Mouse (Mus musculus) stomach, embryonic 14.5 days (tissue): ENCODE data around the gene Ppox. TPM values are rescaled to one million over a fixed set of nuclear protein-coding genes. Genes with fewer than 3 reads are reported as not detected.

Source experiments
- ATAC-seq: fragments of 200-750 bp; cut with Nextera tagmentation; 2 replicates; pipeline ENCODE4 v1.8.0; 2017; ENCODE audit warnings: low read depth, moderate TSS enrichment; ENCODE audit not compliant: insufficient number of reproducible peaks, insufficient read depth, low FRiP score
- H3K27ac ChIP-seq: fragments of 300-500 bp; sonication (generic); 2 replicates; pipeline ENCODE4 v1.5.1; 2014; ENCODE audit warnings: mild to moderate bottlenecking, low read length, moderate library complexity, mixed read lengths
- H3K27me3 ChIP-seq: fragments of 300-500 bp; sonication (generic); 2 replicates; pipeline ENCODE4 v1.6.1; 2014; ENCODE audit warnings: low read length, control low read depth, mixed read lengths; ENCODE audit not compliant: control insufficient read depth, insufficient read depth
- H3K36me3 ChIP-seq: fragments of 300-500 bp; sonication (generic); 2 replicates; pipeline ENCODE4 v1.6.1; 2014; ENCODE audit warnings: mild to moderate bottlenecking, control low read depth, low read length, moderate library complexity, mixed read lengths; ENCODE audit not compliant: control insufficient read depth, insufficient read depth
- H3K4me1 ChIP-seq: fragments of 300-500 bp; sonication (generic); 2 replicates; pipeline ENCODE4 v1.6.1; 2014; ENCODE audit warnings: low read length, control low read depth, mixed read lengths; ENCODE audit not compliant: control insufficient read depth, insufficient read depth
- H3K4me2 ChIP-seq: fragments of 300-500 bp; sonication (generic); replicated peaks from 2 replicates; pipeline ENCODE4 v1.6.1; 2014; ENCODE audit warnings: low read depth, low read length, control low read depth
- H3K4me3 ChIP-seq: fragments of 300-500 bp; sonication (generic); 2 replicates; pipeline ENCODE4 v1.5.1; 2014; ENCODE audit warnings: low read depth, low read length, control low read depth
- H3K9ac ChIP-seq: fragments of 300-500 bp; sonication (generic); replicated peaks from 2 replicates; pipeline ENCODE4 v1.6.1; 2014; ENCODE audit warnings: low read depth, mild to moderate bottlenecking, control low read depth, low read length, moderate library complexity, mixed read lengths
- H3K9me3 ChIP-seq: fragments of 300-500 bp; sonication (generic); 2 replicates; pipeline ENCODE4 v1.6.1; 2016; ENCODE audit warnings: low read depth, low read length, control low read depth; ENCODE audit not compliant: control insufficient read depth
- WGBS: fragments of 180-500 bp; shearing (Covaris S2); extraction: QIAGEN DNeasy Blood & Tissue Kit; methylation state at CpG from one replicate; pipeline ENCODE4 v1.1.7; 2014; 5-methylcytosine and 5-hydroxymethylcytosine counted together
- polyA plus RNA-seq: library from polyadenylated mRNA; unstranded; fragments of >200 nt; fragmentation: Nextera tagmentation; extraction: Ambion mirVana; gene quantifications from 2 replicates; pipeline ENCODE4 v1.2.1, GENCODE M21; 2014

Gene Ppox
- polyA plus RNA-seq, 1 experiment from 2014 or later: 56.7 TPM

DNA sequence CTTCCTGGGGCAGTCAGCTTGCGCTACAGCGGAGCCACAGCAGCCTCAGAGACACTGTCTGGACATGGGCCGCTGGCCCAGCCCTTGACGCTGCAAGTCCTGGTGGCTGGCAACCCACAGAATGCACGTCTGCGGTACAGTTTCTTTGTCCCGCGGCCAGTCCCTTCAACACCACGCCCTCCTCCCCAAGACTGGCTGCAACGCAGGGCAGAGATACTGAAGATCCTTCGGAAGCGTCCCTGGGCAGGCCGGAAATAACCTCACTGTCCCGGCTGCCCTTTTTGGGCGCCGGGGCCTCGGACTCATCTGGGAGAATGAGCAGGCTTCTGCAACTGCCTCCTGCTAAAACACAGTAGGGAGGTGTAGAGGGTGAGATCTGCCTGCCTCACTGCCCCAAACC, 22.1 kb downstream of the Ppox start:
- ATAC-seq: no peak
- Histone ChIP-seq H3K4me1 (peaks cover 8% of the 10 kb centered on the region), H3K4me2 (no peak overlapping the region), H3K9ac (no peak overlapping the region), H3K36me3 (no peaks in the 10 kb centered on the region), H3K9me3 (no peaks in the 10 kb centered on the region), H3K27ac (no peak overlapping the region), H3K27me3 (no peaks in the 10 kb centered on the region), H3K4me3 (no peak overlapping the region)
- WGBS: 78% methylated on average over 17 of the region's 17 CpGs

- Histone ChIP-seq H3K9ac (no peak overlapping the region), H3K36me3 (no peaks in the 10 kb centered on the region), H3K4me3 (no peak overlapping the region), H3K4me1 (peaks cover 8% of the 10 kb centered on the region), H3K27me3 (no peaks in the 10 kb centered on the region), H3K9me3 (no peaks in the 10 kb centered on the region), H3K4me2 (no peak overlapping the region), H3K27ac (no peak overlapping the region)
- 90% methylated on average over 9 of the region's 9 CpGs for WGBS
- ATAC-seq: no peak
Measured at GRCm38 (mm10) chr1:171257781-171258180, 23.2 kb downstream of the Ppox start.

- Histone ChIP-seq H3K4me3 (no peak overlapping the region), H3K4me2 (no peak overlapping the region), H3K27me3 (no peaks in the 10 kb centered on the region), H3K9ac (no peak overlapping the region), H3K4me1 (peaks cover 9% of the 10 kb centered on the region), H3K36me3 (no peaks in the 10 kb centered on the region), H3K9me3 (no peaks in the 10 kb centered on the region), H3K27ac (no peak overlapping the region)
- ATAC-seq: no peak
- 63% methylated on average over 15 of the region's 15 CpGs for WGBS
Measured at GRCm38 (mm10) chr1:171256937-171257548, 23.9 kb downstream of the Ppox start.

DNA sequence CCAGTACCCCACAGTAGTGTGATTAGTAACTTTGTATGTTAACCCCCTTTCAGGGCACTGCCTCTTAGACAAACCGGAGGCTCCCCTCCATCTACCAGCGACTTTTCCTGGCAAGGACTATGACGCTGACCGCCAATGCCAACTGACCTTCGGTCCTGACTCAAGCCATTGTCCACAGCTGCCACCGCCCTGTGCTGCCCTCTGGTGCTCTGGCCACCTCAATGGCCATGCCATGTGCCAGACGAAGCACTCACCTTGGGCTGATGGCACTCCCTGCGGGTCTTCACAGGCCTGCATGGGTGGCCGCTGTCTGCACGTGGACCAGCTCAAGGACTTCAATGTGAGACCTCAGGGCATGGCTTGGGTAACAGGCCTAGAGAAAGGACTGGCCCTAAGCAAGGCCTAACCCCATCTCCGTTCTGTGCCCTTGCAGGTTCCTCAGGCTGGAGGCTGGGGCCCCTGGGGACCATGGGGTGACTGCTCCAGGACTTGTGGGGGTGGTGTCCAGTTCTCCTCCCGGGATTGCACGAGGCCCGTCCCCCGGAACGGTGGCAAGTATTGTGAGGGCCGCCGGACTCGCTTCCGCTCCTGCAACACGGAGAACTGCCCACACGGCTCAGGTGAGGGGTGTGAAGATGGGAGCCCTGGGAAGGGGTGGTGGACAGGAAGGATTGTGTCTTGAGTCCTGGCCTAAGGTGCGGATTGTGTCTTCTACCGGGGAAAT, 24.7 kb downstream of the Ppox start:
- 90% methylated on average over 24 of the region's 24 CpGs for WGBS
- ATAC-seq: no peak

GRCm38 (mm10) chr1:171252415-171252814, 28.6 kb downstream of the Ppox start:
- Histone ChIP-seq H3K27me3 (no peaks in the 10 kb centered on the region), H3K27ac (peak overlapping the region; percentile 84), H3K4me2 (peak overlapping the region; percentile 57), H3K4me3 (peak overlapping the region; percentile 31; the same call in 1 of the 2 replicates), H3K9me3 (no peaks in the 10 kb centered on the region), H3K4me1 (peaks cover 47% of the 10 kb centered on the region), H3K36me3 (no peaks in the 10 kb centered on the region), H3K9ac (0 out of 2 replicates have a peak overlapping the region, but pooled peaks have one; percentile 28)
- no peak for ATAC-seq
- 59% methylated on average over 17 of the region's 17 CpGs for WGBS

More for the DNA sequence above, 24.7 kb downstream of the Ppox start:
- Histone ChIP-seq H3K4me1 (peaks cover 15% of the 10 kb centered on the region), H3K9me3 (no peaks in the 10 kb centered on the region), H3K9ac (no peak overlapping the region), H3K4me2 (no peak overlapping the region), H3K36me3 (no peaks in the 10 kb centered on the region), H3K27ac (no peak overlapping the region), H3K4me3 (no peak overlapping the region), H3K27me3 (no peaks in the 10 kb centered on the region)

- no peaks in the 10 kb centered on the region for H3K36me3 ChIP-seq
- peak; percentile 25; the same call in 1 of the 2 replicates for ATAC-seq
- peak overlapping the region; percentile 57 for H3K4me2 ChIP-seq
- WGBS: 9% methylated on average over 13 of the region's 13 CpGs
- H3K9ac ChIP-seq: 0 out of 2 replicates have a peak overlapping the region, but pooled peaks have one; percentile 28
- peak overlapping the region; percentile 84 for H3K27ac ChIP-seq
- H3K4me1 ChIP-seq: peaks cover 47% of the 10 kb centered on the region
- H3K27me3 ChIP-seq: no peaks in the 10 kb centered on the region
- peak overlapping the region; percentile 31 for H3K4me3 ChIP-seq
- H3K9me3 ChIP-seq: no peaks in the 10 kb centered on the region
Measured at GRCm38 (mm10) chr1:171251594-171252324, 29.2 kb downstream of the Ppox start.

GRCm38 (mm10) chr1:171250680-171251593, 30.0 kb downstream of the Ppox start, which contains the start of gene Ndufs2:
TSS of gene Ndufs2 (minus strand) at chr1:171251388.
- ATAC-seq: no peak
- H3K4me3 ChIP-seq: peak within 1 kb of the TSS; percentile 31
- no peaks in the 10 kb centered on the region for H3K36me3 ChIP-seq
- H3K4me2 ChIP-seq: peak within 1 kb of the TSS; percentile 57
- H3K4me1 ChIP-seq: peaks cover 50% of the 10 kb centered on the region
- H3K27ac ChIP-seq: peak within 1 kb of the TSS; percentile 84
- H3K27me3 ChIP-seq: no peaks in the 10 kb centered on the region
- 28% methylated on average over 26 of the region's 26 CpGs for WGBS
- no peaks in the 10 kb centered on the region for H3K9me3 ChIP-seq
- peak within 1 kb of the TSS; percentile 30 for H3K9ac ChIP-seq
